Mouse (Mus musculus) bone marrow, adult 2 months (tissue): ENCODE results near the gene Klhdc4.

Source experiments
- CTCF ChIP-seq: fragments of 200-500 bp; IDR thresholded peaks from 2 replicates; pipeline ENCODE4 v1.5.1; 2011; ENCODE audit warnings: low read length, control low read depth; ENCODE audit not compliant: control insufficient read depth, insufficient read depth
- POLR2A ChIP-seq: fragments of 200-500 bp; IDR thresholded peaks from 2 replicates; pipeline ENCODE4 v1.6.1; 2011; ENCODE audit warnings: low read depth, mild to moderate bottlenecking, control low read depth, low read length, borderline replicate concordance; ENCODE audit not compliant: control insufficient read depth

DNA sequence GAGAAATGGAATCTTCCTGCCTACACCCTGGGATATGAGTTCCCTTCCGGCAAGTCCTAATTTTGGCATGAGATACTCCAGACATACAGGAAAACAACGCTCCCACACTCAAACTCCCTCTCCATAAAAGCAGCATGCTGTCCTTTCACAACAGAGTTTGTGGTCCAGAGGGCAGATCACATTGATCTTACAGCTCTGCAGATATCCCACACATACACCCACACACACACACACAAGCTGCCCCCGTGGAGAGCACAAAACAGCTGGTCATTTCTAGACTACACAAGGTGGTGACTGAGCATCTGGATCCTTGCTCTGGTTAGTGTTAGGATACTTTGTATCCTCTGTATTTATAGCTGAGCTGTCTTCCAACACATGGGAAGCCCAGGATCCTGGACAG is 45.7 kb upstream of the Klhdc4 start:
- TF ChIP-seq POLR2A, result no peak
- TF ChIP-seq CTCF, result no peak
